Mouse (Mus musculus): ENCODE data around the gene Phtf1. TPM values are rescaled to one million over a fixed set of nuclear protein-coding genes. Genes with fewer than 3 reads are reported as not detected.

Phtf1 gene
- 9.3 TPM for polyA plus RNA-seq (2017; shearing (Covaris generic))

DNA sequence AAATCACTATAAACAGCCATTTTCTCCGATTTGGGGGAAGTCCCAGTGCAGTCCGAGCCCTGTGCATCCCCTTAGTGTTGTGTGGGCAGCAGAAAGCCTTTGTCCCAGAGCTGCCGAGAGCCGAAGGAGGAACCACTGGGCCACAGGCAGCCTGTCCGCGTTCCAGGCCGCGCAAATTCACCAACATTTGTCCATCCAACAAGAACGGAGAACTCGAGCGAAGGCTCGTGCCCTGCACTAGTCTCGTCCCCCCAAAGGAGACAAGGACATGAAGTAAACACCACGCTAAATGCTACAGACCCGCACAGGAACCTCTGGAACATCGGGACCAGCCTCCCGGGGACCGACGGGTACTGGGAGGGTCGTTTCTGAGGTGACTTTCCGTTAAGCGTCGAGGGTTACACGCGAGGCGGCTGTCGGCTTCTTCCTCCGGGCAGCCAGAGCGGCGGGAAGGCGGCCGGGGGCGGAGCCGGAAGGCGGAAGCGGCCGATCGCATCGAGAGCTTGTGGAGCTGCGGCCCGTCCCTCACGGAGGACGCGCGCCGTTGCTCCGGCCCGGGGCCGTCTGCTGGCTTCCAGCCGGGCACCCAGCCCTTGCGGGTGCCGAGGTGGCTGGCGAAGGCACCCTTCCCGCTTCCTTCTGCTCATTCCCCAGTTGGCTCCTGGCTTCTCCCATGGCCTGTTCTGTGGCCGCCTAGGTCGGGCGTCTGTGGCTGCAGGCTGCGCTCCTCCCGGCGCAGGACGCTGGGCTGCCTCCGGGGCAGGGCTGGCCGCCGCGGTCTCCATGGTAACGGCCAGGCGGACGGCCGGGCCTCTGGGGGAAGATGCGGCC is at the start of gene Phtf1:
Gene Phtf1, plus strand, starts transcription at position 250 of the 831 bp plus-strand sequence.

Other genes with a start within 250 kb of the Phtf1 start
- gene Olfml3, start 230.1 kb upstream of the Phtf1 start, polyA plus RNA-seq (2017; shearing (Covaris generic)), result 0.45 TPM
- gene Gm10964, start 228.7 kb upstream of the Phtf1 start, polyA plus RNA-seq (2017; shearing (Covaris generic)), result not detected
- gene Hipk1, start 176.5 kb upstream of the Phtf1 start, polyA plus RNA-seq (2017; shearing (Covaris generic)), result 14.7 TPM
- 23.6 TPM for gene Dclre1b, start 158.7 kb upstream of the Phtf1 start, polyA plus RNA-seq (2017; shearing (Covaris generic))
- gene Ap4b1, start 158.6 kb upstream of the Phtf1 start, polyA plus RNA-seq (2017; shearing (Covaris generic)), result 31.3 TPM
- 0.38 TPM for gene Gm43064, start 158.5 kb upstream of the Phtf1 start, polyA plus RNA-seq (2017; shearing (Covaris generic))
- 1.4 TPM for gene Bcl2l15, start 135.5 kb upstream of the Phtf1 start, polyA plus RNA-seq (2017; shearing (Covaris generic))
- 306 TPM for gene Ptpn22, start 108.3 kb upstream of the Phtf1 start, polyA plus RNA-seq (2017; shearing (Covaris generic))
- gene Rsbn1, start 54.0 kb upstream of the Phtf1 start, polyA plus RNA-seq (2017; shearing (Covaris generic)), result 10.6 TPM

All from activated CD4-positive, CD25-positive, alpha-beta regulatory T cell, adult 9 weeks (primary cell).